Mouse (Mus musculus) neural tube, embryonic 13.5 days (tissue): ENCODE results near the gene Timm10b. TPM values are rescaled to one million over a fixed set of nuclear protein-coding genes. Genes with fewer than 3 reads are reported as not detected.

Experiments used
- ATAC-seq: fragments of 200-750 bp; cut with Nextera tagmentation; 2 replicates; pipeline ENCODE4 v1.8.0; 2017; ENCODE audit warnings: low read depth, mild to moderate bottlenecking, moderate TSS enrichment, moderate library complexity
- H3K27ac ChIP-seq: fragments of 300-500 bp; sonication (generic); replicated peaks from 2 replicates; pipeline ENCODE4 v1.5.1; 2015; ENCODE audit warnings: moderate library complexity, mild to moderate bottlenecking, inconsistent platforms
- H3K27me3 ChIP-seq: fragments of 300-500 bp; sonication (generic); 2 replicates; pipeline ENCODE4 v1.6.1; 2015; ENCODE audit warnings: mild to moderate bottlenecking, inconsistent platforms
- H3K36me3 ChIP-seq: fragments of 300-500 bp; sonication (generic); 2 replicates; pipeline ENCODE4 v1.6.1; 2015; ENCODE audit warnings: mild to moderate bottlenecking, inconsistent platforms
- H3K4me1 ChIP-seq: fragments of 300-500 bp; sonication (generic); replicated peaks from 2 replicates; pipeline ENCODE4 v1.6.1; 2015; ENCODE audit warnings: inconsistent platforms
- H3K4me2 ChIP-seq: fragments of 300-500 bp; sonication (generic); 2 replicates; pipeline ENCODE4 v1.6.1; 2015; ENCODE audit warnings: inconsistent platforms, mild to moderate bottlenecking, moderate library complexity
- H3K4me3 ChIP-seq: fragments of 300-500 bp; sonication (generic); 2 replicates; pipeline ENCODE4 v1.5.1; 2015; ENCODE audit warnings: mild to moderate bottlenecking, inconsistent platforms
- H3K9ac ChIP-seq: fragments of 300-500 bp; sonication (generic); 2 replicates; pipeline ENCODE4 v1.6.1; 2015; ENCODE audit warnings: moderate library complexity, mild to moderate bottlenecking, inconsistent platforms
- H3K9me3 ChIP-seq: fragments of 300-500 bp; sonication (generic); 2 replicates; pipeline ENCODE4 v1.6.1; 2016; ENCODE audit warnings: inconsistent platforms
- WGBS: fragments of 180-500 bp; shearing (Covaris S2); methylation state at CpG from one replicate; pipeline ENCODE4 v1.1.7; 2015; 5-methylcytosine and 5-hydroxymethylcytosine counted together
- polyA plus RNA-seq: library from polyadenylated mRNA; unstranded; fragments of >200 nt; fragmentation: Nextera tagmentation; extraction: Ambion mirVana; gene quantifications from 2 replicates; pipeline ENCODE4 v1.2.1, GENCODE M21; 2015

Timm10b gene
- polyA plus RNA-seq, 1 experiment from 2014 or later = 168 TPM

DNA sequence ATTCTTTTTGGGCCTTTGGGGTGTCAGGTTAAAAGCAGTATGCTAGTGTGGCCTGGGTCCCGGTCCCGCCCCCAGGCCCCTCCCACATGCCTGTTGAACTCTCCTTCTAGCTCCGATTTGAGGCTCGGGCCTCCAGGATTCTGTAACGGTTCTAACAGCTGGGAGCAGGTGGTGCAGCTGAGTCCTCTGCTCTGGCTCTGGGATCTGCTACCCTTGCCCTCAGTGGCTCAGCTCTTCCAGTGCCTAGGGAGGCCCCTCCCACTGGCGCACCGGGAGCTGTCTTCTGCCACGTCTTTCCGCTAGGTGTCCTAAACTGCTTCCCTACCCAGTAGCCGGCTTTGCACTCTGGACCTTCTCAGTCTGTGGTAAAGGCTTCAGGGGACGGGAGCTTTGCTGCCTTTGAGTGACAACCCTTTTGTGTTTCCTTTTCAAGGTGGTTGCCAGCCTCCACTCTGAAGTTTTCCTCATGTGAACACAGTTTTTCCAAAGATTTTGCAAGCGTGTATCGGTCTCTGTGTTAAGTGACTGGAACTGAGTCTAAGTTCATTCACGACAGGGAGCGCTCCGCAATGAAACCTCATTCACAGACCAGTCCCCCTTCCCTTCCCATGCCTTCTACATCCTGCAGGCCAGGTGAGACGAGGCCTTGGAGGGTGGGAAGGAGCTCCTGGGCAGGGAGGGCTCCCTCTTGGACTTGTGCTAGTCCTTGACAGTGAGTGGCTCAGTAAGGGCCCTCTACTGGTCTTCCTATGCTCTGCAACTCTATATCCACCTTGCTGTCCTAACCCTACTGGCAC, 11.0 kb downstream of the Timm10b start, which contains the start of gene Dnhd1:
Dnhd1 (plus strand) TSS at position 189 of the 797 bp plus-strand sequence.
- Histone ChIP-seq H3K4me2 (peak within 1 kb of the TSS; percentile 64), H3K27me3 (no peaks in the 10 kb centered on the region), H3K36me3 (peaks cover 8% of the 10 kb centered on the region), H3K9me3 (no peaks in the 10 kb centered on the region), H3K27ac (peak within 1 kb of the TSS; percentile 39; the same call in 1 of the 2 replicates), H3K9ac (peak within 1 kb of the TSS; percentile 44), H3K4me1 (peaks cover 10% of the 10 kb centered on the region), H3K4me3 (peak within 1 kb of the TSS; percentile 32)
- WGBS = 2% methylated on average over 17 of the region's 17 CpGs
- ATAC-seq = peak; percentile 95

DNA sequence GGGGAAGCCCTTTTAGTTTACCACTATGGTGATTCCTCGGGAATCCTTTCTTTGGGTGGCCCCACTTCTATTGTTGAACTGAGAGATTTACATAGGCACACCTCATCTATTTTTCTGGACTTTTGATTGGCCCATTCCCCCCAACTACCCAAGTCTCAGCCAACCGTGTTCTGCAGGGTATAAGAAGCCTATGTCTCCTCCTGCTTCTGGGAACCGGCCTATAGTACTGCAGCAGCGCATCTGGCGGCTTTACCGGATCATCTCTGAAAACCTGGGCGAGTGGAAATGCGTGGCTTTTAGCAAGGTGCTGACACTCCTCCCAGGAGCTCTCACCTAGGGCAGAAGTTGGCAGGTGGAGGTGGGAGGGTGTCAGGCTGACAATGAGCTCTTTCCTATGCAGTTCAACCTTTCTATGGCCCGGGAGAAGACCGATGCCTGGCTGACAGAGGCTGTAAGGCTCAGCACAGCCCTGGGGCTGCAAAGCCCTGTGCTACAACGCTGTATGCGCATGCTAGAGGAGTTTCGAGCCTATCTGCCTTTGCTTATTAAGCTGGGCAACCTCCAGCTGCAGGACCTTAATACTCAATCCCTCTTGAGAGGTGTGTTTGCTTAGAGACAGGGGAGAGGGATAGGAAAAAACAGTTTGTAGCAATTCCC, 45.8 kb downstream of the Timm10b start:
- Histone ChIP-seq H3K4me2 (peak overlapping the region; percentile 20; the same call in 1 of the 2 replicates), H3K4me1 (0 out of 2 replicates have a peak, but pooled peaks cover 6% of the 10 kb centered on the region), H3K9me3 (no peaks in the 10 kb centered on the region), H3K4me3 (no peak overlapping the region), H3K9ac (no peak overlapping the region), H3K36me3 (no peaks in the 10 kb centered on the region), H3K27me3 (no peaks in the 10 kb centered on the region), H3K27ac (no peak overlapping the region)
- 18% methylated on average over 13 of the region's 13 CpGs for WGBS
- ATAC-seq = 0 out of 2 replicates have a peak, but pooled peaks have one; percentile 15

DNA sequence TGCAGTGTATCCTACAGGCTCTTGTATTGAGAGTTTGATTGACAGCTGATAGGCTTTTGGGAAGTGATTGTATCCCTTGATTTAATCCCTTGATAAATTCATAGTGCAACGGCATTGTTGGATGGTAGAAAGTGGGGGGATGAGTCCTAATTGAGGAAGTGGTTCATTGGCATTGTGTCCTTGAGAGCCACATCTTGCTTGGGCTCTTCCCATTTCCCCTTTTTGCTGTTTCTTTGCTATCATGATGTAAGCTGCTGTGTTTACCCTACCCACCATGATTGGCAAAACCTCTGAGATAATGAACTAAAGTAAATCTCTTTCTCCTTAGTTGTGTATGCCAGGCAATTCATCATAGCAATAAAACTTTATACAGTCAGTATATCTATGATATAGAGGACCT, 51.0 kb downstream of the Timm10b start:
- Histone ChIP-seq H3K4me3 (no peak overlapping the region), H3K4me1 (no peaks in the 10 kb centered on the region), H3K9ac (no peak overlapping the region), H3K9me3 (no peaks in the 10 kb centered on the region), H3K4me2 (no peak overlapping the region), H3K27ac (no peak overlapping the region), H3K36me3 (no peaks in the 10 kb centered on the region), H3K27me3 (no peaks in the 10 kb centered on the region)
- WGBS = 82% methylated on average over 1 of the region's 1 CpGs
- ATAC-seq = no peak

Other genes starting within 250 kb of the Timm10b start
- 36.7 and 43.2 TPM in 2 replicates for gene Fam160a2, start 240.0 kb upstream of the Timm10b start, polyA plus RNA-seq
- 0.20 TPM in 1 of 2 replicates, not detected in the other for gene Cnga4, start 235.5 kb upstream of the Timm10b start, polyA plus RNA-seq
- gene Cckbr, start 214.3 kb upstream of the Timm10b start, polyA plus RNA-seq = 2.1 and 2.5 TPM in 2 replicates
- 30.8 and 31.6 TPM in 2 replicates for gene Cavin3, start 157.8 kb upstream of the Timm10b start, polyA plus RNA-seq
- gene Smpd1, start 85.7 kb upstream of the Timm10b start, polyA plus RNA-seq = 62.0 and 71.4 TPM in 2 replicates
- gene Apbb1, start 58.4 kb upstream of the Timm10b start, polyA plus RNA-seq = 206 and 248 TPM in 2 replicates
- gene Hpx, start 39.9 kb upstream of the Timm10b start, polyA plus RNA-seq = 0.21 and 0.26 TPM in 2 replicates
- gene Trim3, start 6.5 kb upstream of the Timm10b start, polyA plus RNA-seq = 84.1 and 85.4 TPM in 2 replicates
- gene Arfip2, start 360 bp downstream of the Timm10b start, polyA plus RNA-seq = 81.1 and 82.1 TPM in 2 replicates
- 6.1 and 7.1 TPM in 2 replicates for gene Gm45799, start 496 bp downstream of the Timm10b start, polyA plus RNA-seq
- gene Dnhd1, start 10.8 kb downstream of the Timm10b start, polyA plus RNA-seq = 1.0 and 1.2 TPM in 2 replicates
- gene Ilk, start 96.5 kb downstream of the Timm10b start, polyA plus RNA-seq = 215 and 225 TPM in 2 replicates
- gene Rrp8, start 97.3 kb downstream of the Timm10b start, polyA plus RNA-seq = 26.0 and 26.3 TPM in 2 replicates
- 121 TPM in 2 replicates for gene Taf10, start 104.3 kb downstream of the Timm10b start, polyA plus RNA-seq
- 48.4 and 49.2 TPM in 2 replicates for gene Tpp1, start 112.2 kb downstream of the Timm10b start, polyA plus RNA-seq
- gene Dchs1, start 147.6 kb downstream of the Timm10b start, polyA plus RNA-seq = 13.5 and 14.7 TPM in 2 replicates
- gene Mrpl17, start 171.0 kb downstream of the Timm10b start, polyA plus RNA-seq = 224 and 230 TPM in 2 replicates